Mouse (Mus musculus) lung, postnatal 36 days (tissue): ENCODE measurements at regions not wholly inside any gene's neighbourhood (a gene's known extent, or its start where the extent isn't known, plus 50 kb on each side); places are given as distances from the start of the nearest gene placed in this dataset.

ENCODE experiments used
- DNase-seq: peaks from one replicate; pipeline ENCODE4 v3.0.0; 2022; ENCODE audit warnings: mixed read lengths

DNA sequence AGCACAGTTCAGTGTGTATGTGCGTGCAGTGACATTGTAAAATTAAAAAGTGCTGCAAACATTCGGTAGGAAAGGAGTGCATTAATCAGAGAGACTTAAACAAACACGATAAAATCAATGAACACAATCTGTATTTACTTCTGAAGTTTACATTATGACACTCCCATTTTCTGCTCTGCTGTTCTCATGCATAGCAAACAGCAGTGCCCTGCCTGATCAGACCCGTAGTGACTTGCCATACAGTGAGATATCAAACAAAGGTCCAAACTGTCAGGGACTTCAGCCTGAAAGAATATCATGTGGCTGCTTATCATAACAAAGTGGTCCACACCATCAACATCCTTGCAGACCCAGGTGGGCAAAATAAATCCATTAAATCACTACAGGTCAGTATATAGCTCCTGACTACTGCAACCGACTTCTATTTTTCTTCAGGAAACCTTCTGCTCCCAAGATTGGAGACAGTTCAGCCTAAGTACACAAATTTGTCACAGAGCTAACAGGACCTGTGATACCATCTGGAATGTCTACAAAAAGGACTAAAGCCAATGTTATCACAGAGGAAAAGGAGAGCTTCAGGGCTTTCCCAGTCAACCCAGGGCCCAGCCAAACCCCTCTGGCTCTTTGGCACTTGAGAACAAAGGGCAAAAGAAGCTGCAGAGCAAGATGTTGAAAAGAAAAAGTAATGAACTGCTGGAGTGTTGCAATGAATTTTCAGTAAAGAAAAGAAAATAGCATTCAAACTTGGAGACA, 495.8 kb downstream of the Trib2 start:
- no peak for DNase-seq

DNA sequence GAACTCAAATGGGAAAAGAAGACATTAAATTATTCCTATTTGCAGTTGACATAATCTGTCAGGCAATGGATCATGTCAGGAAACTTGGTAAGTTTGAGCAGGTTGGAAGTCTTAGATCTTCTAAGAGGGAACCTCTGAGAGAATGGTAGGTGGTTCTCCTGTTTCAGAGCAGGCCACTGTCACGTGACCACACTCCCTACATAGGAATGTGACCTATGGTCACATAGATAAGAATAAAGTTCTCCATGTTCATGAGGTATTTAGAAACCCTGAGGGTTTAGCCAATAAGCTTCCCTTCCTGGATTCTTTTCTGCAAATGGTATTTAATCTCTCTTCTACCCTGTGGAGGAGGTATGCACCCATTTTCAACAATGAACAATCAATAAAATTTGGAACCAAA, 497.1 kb downstream of the Trib2 start:
- no peak for DNase-seq

DNA sequence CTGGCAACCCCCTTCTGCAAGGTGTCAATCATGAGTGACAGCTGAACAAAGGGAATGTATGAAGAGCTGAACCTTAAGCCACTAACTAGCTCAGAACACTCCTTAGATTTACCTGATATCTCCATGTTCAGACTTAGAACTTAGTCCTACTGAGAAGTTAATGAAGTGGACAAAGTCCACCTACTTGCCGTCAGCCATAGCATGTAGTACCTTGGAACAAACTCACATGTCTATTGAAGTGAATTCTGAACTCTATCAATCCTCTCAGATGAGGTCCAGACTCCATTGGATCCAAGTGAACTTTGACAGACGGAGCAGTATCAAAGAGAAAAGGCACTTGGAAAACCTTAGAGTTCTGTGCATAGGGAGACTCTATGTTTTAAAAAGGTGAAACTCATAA, 521.8 kb downstream of the Trib2 start:
- no peak for DNase-seq

DNA sequence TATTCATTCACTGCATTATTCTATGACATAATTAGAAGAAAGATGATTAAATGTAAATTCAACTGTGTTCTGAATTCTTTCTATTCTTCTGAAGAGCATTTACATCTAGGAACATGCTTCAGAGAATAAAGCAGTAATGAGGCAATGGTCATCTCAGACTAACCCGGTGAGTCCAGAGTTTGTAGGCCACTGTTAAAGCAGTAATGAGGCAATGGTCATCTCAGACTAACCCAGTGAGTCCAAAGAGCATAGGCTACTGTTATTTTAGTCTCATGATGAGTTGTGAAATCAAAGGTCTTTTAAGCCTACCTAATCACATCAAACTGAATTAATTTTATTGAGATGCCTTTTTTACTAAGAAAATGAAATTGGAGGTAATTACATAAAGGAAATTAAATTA, 554.6 kb downstream of the Trib2 start:
- DNase-seq = no peak

DNA sequence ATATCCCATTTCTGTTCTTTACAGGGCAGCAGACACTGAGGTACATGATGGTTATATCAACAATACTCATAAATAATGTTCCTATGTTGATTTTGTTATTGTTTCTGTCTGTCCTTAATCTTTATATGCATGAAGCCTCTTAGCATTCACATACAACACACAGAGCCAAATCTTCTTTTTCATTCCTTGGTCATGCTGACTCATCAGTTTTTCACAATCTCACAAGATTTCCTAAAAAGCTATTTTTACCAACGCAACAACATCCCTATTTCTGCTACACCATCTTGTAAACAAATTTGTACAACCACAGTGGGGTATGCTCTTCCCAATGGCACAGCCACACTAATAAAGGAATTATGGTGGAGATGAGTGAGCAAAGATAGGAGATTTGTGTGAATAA, 555.1 kb downstream of the Trib2 start:
- no peak for DNase-seq

DNA sequence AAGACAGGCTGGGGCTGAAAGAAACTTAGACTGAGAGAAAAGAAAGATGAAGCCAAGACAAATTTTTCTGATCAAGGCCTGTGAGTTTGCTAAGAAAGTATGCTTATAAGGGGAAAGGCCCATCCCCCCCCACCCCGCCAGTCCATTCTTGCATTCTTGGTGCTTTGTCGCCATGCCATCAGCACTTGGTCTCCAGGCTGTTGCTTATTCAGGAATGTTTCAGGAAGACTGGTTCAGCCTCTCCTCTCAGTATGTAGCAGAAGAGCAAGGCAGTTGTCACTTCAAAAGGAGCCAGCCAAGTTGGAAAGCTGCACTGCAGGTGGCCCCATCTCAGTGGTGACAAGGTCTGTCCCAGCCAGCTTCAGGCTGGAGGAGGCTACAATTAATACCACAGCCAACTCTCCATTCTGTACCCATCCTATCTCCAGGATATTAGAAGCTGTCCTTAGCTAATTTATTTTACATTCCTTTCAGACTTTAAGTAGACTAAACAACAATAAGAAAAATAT, 555.8 kb downstream of the Trib2 start:
- no peak for DNase-seq

DNA sequence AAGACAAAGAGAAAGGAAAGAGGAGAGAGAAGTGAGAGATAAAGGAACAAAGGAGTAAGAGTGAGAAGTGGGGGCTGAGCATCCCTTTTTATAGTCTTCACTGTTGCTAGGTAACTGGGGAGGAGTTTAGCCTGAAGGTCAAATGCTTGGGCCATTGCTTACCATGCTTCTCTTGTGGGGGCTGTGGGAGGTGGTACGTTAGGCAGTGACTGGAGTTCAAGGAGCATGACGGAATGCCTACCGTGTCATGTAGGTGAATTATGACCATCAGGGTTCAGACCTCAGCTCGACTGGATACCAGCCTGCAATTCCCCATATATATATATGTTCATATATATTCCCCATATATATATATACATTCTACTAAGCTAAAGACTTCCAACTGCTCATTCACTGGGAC, 571.8 kb downstream of the Trib2 start:
- DNase-seq = no peak

DNA sequence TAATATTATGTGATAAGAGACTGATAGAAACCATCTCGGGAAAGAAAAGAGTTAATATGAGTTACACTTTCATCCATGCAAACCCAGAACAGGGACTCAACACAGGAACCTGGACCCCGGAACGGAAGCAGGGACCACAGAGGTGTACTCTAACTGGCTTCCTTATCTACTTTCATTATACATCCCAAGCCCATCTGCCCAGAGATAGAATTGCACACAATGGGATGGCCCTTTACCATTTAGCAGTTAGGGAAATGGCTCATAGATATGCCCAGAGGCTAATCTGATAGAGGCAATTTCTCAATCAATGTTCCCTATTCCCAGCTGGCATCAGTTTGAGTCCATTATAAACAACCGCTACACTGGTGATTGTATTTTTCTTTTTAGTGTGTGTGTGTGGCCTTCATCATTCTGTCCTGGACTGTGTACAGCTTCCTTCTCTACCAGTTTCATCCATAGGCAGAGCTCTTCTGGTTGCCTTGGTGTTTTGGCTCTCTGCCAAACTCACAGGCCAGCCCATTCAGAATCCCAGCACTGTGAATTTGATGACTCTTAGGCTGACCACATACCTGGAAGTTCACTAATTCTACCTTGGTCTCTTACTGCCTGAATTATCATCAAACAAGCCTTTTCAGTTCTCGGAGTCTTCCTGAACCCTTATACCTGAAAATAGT, 594.1 kb downstream of the Trib2 start:
- no peak for DNase-seq

DNA sequence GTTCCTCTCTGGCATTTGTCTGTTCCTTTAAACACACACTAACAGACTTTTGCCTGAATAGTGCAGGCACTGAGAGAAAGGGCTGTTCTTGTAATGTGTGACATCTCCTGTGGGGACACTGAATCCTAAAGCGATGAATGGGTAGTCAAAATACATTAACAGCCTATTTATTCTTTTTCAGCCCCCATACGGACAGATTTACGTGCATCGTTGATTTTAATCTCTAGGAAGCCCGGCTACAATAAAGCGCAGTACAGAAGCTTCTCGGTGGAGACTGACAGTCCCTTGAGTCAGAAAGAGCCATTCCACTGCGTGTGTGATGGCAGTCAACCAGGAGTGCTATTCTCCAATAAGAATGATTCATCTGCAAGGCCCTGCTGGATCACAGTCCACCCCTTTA, 598.2 kb downstream of the Trib2 start:
- no peak for DNase-seq

DNA sequence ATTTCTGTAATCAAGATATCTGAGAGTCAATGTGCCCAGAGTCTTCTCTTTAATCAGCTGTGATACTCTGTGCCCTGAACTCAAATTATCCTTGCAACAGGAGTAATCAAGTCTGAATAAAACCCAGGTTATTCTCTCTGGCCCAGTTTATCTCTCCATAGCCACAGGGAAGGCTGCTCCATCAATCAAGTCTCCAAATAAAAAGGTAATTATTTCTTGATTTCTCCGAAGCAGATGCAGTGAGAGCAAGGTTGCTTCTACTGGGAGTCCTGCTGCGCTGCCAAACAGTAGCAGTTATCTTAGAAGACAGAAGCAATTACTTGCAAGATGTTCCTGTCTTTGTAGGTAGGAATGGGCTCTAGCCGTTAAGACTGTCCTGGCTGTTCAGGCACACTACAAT, 600.5 kb downstream of the Trib2 start:
- no peak for DNase-seq

DNA sequence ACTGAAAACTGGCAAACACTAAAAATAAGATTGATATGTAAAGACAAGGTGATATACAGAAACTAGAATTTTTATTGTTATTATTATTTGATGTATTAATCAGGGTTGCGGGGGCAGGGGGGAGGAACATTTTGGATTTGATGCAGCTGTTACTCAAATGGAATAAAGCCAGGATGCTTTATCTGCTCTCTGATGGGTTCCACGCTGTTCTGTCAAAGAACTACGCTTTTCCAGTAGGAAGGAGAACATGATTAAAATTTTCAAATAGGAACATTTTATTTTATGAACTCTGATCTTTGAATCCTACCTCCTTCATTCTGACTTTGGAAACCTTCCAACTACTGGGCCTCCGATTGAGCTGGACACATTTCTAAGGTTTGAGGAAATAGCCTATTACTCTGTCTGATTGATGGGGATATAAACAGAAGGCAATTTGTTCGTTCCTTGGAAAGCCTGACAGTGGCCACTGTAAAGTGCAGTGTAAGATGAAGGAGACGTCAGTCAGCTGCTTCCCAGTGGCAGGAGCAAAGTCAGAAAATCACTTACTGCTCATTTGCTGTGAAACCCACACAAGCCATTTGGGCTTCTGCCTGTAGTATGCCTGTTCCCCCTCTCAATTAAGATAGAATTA, 642.2 kb downstream of the Trib2 start:
- DNase-seq = no peak

DNA sequence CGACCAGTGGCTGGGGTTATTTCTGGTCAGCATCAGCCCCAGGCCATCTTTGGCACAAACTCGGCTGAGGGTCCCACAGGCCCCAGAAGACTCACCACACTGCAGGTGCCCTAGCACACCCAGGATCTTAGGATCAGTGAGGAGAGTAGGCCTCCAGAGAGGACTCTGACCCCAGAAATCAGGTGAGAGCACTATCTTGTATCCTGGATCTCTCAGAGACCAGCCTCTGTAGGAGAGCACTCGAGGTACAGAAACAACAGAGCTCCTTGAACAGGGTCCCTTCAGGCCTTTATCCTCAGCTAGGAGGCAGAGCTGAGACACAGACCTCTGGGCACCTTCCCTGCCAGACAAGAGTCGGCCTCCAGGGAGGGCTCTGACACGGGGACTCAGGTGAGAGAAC, 654.1 kb downstream of the Trib2 start:
- no peak for DNase-seq

DNA sequence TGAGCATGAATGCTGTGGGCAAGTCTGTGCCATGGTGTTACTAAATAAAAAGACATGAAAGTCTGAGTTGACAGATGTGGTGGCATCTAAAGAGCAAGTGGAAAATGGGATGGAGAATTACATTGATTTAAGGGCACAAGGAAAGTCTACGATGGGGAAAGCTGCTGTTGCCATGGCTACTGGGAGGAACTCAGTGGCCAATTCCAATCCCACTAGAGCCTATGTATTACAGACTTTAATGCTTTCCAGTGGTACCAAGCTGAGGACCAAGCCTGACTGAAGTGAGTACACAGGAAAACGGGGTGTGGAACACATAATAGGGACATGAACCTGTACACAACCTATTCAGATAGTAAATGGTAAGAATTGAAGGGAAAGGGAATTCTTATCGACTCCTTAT, 654.9 kb downstream of the Trib2 start:
- no peak for DNase-seq

DNA sequence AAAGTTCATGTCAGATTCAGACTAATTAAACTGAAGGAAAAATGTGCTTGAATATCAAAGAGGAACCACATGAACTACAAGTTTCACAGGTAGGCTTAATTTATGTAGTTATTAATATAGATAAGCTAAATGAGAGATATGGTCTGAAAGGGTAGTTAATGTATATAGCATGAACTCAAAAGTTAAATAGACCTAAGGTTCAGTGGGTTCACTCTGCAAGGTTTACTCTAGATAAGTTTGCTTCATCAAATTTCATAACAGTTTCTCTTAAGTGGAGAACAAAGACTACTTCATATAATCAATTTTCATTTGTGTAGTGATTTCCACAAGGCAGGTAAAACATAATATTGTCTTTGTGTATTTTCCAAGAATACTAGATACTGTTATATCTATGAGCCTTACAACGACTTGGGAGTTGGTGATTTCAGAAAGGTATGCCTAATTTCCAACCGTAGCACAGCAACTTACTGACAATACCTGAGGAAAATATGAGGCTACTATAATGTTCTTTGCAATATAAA, 656.2 kb downstream of the Trib2 start:
- DNase-seq = no peak

DNA sequence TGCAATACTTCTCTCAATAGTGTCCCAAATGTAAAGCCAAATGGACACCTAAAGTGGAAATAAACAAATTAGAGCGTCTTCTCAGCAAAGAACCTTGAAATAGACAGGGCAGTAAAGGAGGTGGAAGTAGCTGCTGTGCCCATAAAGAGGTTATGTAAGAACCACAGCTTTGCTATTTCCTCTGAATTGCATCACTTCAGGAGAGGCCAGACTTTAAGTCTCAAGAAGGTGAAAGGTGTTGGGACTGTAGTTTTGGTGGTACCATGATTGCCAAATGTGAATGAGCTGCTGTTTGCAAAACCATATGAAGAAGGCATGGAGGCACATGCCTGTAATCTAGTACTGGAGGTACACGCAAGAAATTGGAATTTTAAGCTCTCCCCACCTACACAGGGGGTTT, 670.3 kb downstream of the Trib2 start:
- no peak for DNase-seq

DNA sequence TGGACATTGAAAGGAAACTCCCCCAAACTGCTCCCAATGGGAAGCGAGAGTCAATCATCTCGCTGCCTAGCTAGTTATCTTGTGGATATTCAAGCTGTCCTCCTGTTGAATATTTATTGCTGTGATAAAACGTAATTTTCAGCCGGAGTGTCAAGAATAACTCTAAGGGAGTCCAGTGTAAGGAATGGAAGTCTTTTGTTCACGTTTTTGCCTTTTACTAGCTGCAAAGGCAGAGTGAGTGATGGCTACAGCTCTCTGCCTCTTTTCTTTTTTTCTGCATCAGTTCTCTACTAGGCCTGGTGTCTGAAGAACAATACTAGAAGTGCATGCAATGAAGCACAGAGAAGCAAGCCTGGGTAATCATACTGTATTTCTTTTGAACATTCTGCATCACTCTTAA, 679.7 kb downstream of the Trib2 start:
- no peak for DNase-seq

DNA sequence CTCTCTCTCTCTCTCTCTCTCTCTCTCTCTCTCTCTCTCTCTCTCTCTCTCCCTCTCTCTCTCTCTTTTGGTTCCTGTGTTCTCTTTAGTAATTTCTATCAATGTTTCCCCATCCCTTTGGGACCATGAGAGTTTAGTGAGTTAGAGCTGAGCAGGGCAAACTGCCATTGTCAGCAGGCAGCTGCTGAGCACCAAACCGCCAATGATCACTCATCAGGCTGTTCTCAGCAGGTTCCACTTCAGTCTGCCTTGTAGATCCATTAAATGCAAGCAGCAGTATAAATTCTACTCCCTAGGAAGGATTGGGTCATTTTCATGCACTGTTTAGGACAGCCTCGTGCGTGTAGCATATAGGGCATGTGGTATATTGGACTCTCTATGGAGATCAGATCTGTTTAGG, 692.5 kb downstream of the Trib2 start:
- DNase-seq = no peak

DNA sequence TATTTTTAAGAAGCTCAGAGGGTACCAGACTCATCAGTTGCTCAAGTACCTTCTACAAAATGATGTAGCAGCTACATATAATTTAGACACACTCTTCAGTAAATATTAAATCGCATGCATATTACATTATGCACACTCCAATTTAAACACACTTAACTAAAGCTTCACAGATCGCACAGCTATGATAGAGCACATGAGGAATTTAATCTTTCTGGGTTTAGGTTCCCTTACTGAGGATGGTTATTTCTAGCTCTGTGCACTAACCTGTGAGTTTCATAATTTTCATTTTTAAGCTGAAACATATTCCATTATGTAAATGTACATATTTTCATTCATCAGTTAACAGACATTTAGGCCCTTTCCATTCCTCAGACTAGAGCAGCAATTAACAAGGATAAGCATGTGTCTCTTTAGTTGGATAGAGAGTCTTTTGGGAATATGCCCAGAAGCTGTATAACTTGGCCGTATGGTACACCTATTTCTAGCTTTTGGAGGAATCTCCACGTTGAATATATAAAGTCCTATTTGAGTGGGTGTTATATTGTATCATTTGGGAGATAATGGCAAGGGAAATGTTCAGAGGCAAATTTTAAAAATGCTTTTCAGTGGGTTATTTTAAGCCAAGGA, 694.0 kb downstream of the Trib2 start:
- DNase-seq = no peak

DNA sequence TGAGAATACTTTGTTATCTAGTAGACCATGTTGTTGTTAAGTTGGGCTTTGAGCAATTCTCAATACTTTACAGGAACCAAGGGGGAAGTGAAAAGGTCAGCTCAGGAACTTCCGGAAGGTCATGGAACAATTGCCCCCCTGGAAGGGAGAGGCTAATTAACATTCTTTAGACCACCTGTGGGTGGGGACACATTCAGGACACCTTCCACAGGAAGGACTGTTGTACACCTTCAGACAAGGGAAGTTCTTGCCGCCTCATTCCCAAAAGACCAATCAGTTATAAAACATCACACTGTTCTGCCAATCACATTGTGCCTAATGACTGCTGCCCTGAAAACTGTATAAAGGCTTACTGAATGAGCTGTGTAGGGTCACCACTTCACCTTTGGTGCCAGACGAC, 701.2 kb downstream of the Trib2 start:
- DNase-seq = no peak

DNA sequence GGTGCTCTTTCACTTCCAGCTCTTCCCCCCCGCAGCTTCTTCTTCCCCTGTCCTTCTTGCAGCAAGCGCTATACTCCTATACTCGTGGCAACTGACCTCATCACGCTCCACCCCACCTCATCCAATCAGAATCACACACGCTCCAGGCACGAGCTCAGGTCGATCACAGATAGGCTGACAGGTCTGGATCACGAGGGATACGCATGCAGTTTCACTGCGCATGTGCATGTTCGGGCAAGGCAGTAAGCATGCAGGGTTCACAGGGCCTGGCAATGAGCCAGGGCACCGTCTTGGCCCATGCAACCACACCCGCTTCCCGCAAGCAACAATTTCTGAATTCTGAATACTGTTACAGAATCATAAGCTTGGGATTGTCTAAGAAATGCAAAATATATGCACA, 701.9 kb downstream of the Trib2 start:
- DNase-seq = no peak

DNA sequence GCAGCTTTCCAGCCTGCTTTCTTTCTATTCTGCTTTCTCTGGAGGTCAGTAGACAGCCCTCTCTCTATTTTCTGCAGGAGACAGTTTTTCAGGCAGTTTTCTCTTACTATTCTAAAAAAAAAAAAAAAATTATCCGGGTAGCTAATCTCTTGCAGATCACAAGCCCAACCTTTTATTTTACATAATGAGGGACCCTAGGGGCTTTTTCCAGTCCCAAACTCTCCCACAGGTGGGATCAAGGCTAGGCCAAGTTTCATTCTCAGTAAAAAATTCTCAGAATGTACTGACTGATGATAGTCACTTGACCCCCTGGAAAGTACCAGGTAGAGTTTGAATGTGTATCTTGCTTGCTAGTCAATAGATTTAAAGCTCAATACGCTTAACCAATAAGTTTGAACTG, 705.7 kb downstream of the Trib2 start:
- DNase-seq = no peak

DNA sequence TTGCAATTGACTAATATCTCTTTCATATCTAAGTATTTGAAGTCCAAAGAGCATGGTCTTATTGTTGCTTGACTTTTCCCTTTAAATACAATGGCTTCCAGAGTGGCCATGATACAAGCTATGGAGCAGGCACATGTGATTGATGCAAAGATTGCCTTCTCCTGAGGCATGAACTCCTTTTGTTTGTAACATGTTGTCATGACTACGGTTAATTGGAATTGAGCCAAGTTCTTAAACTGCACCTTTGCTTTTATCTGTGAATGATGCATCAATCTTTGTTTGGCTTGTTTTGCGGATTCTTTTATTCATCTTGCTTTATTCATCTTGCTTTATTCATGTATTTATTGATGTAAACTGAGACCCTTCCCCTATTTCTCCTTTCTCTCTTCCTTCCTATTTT, 711.8 kb downstream of the Trib2 start:
- DNase-seq = no peak

DNA sequence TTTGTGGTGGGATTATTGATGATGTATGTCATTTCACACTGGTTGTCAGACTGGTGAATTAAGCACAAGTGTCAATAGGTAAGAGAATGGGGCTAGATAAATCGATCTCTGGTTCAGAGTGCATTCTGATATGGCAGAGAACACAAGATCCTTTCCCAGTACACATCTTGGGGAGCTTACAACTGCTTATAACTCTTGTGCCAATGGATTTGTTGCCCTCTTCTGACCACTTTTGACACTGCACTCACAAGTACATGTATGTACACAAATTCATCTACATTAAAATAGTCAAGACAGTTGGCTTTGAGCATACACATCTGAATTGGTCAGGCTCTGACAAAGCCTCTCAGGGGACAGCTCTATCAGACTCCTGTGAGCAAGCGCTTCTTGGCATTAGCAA, 738.1 kb downstream of the Trib2 start:
- no peak for DNase-seq

DNA sequence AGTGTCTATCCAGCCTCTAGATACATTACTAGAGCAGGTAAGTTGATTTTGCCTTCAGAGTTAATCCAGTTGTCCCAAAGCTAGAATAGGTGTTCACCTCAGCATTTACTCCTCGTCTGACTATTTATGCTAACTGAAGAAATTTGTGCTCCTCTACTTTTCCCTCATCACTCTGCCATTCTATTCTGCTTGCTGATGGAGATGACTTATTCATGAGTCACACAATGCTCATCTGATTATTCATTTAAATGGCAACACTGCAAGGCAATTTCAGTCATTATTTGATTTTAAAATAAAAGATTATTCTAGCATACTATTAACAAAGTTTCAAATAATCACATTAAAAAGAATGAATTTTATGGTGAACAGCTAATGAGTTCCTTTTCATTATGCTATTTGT, 752.4 kb downstream of the Trib2 start:
- no peak for DNase-seq
